Mouse (Mus musculus) gonadal fat pad, adult 2 months (tissue): ENCODE results near the gene Trip12. TPM values are rescaled to one million over a fixed set of nuclear protein-coding genes. Genes with fewer than 3 reads are reported as not detected.

Experiments
- DNase-seq: peaks from one replicate; pipeline ENCODE4 v3.0.0-alpha.2; 2012; ENCODE audit warnings: low read depth
- polyA plus RNA-seq: library from polyadenylated mRNA; depleted of rRNA; stranded (reverse); fragments of >200 nt; gene quantifications from 2 replicates; pipeline ENCODE4 v1.2.3, GENCODE M21; 2012

Gene Trip12
- polyA plus RNA-seq, 1 experiment: 42.9 TPM

DNA sequence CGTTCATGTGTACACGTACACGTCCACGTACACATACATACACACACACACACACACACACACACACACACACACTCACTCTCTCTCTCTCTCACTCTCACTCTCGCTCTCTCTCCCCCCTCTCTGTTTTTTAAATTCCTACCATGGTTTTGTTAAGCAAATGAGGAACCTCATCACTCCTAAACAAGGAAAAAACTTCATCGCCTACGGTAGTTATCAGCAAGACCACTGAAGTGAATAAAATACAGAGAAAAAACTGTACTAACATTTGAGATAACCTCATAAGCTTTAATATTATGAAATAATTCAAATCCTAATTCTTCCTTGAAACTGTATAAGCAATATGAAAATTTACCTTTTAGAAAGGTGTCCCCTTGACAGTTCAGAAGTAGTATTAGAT, 45.0 kb downstream of the Trip12 start:
- no peak for DNase-seq

DNA sequence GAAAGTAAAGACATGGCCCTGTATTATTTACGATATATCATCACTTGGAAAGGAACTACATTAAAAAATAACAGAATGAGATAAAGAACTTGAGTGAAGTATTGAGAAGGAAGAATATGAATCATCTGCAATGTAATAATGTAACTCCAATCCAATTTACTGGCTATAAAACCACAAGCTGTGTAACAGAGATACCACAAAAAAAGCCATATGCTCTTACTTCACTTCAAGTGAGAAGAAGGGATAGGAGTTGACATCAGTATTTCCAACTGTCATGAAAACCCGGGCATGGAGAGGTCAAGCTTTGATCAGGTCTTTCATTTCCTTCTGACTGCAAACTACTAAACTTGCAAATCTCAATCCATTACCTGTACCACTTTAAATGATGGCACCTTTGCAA, 48.9 kb downstream of the Trip12 start:
- DNase-seq: no peak

DNA sequence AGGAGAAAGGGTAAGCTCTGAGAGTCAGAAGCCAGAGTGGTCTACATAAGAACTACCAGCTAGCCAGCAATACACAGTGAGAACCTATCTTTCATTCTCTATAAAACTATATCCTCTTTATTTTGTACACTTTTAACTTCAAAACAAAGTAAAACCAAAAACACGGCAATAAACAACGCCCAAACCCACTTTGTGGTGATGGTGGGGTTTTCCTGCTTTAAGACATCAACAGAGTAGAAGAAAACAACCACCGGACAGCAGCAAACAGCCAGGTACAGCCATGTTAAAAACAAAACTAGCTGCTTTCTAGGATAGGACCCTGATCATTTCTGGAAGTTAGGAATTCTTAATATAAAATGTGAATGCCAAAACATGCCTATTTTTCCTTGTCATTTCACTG, 59.7 kb downstream of the Trip12 start:
- DNase-seq: no peak

DNA sequence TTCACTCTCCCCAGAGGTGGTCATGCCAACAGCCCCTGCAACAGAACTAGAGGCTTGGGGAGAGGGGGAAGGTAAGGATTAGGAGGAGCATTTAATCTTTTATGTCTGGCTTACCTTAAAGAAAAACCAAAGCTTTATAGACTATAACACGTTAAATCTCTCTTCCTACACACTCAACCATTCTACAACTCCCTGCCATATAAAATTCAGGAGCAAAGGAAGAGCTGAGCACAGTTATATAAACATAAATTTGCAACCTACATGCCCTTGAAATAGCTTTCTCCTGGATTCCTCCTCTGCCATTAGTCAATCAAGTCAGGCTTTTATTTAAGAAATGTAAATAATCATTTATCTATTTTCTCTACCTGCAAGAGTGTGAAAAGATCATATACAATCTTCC, 62.9 kb downstream of the Trip12 start:
- DNase-seq: no peak

DNA sequence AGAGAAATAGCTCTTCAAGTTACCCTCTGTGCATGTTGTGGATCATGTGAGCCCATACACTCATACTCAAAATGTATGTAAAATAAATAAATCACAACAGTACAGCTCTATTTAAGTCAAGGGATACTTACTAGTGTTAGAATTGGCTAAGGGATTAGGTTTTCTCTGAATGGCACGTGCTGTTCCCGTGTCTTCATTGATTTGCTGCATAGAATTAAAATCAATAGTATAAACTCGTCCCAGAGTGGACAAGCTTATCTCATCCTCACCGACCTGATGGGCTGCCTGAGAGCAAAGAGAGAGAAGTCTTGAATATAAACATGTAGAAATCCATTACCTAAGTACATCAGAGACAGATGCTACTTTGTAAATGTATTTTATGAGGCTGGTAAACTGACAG, 81.5 kb downstream of the Trip12 start:
- DNase-seq: no peak

DNA sequence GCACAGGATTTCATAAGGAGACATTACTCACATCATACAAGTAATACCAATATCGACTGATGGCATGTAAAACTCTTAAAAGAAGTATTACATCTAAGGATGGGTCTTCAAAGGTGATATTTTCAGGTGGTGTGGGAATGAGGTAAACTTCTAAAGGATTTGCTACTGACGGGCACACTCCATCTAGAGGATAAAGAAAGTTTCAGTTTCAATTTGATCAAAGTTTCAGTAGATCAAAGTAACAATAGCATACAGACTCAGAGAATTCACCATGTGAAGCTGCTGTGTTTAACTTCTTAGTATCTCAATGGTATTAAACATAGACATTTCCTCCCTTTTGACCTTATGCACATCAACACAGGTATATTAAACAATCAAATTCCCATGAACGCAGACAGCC, 98.2 kb downstream of the Trip12 start:
- no peak for DNase-seq

DNA sequence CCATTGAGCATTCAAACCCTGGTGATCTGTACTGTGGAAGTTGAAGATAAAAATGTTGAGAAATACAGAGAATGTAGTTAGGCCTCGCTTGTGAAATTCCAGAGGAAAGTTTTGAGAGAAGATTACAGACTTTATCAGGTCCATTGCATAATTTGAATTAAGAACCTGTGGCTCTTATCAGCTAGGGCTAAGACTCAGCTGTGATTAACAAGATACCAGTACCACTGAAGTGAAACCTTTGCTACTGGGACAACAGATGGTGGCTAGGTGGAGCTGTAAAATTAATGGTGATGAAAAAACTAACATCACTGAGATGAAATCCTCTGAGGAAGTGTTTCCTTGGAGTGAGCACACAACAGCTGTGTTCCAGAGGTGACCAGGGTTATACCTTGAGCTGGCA, 100.2 kb downstream of the Trip12 start:
- no peak for DNase-seq

DNA sequence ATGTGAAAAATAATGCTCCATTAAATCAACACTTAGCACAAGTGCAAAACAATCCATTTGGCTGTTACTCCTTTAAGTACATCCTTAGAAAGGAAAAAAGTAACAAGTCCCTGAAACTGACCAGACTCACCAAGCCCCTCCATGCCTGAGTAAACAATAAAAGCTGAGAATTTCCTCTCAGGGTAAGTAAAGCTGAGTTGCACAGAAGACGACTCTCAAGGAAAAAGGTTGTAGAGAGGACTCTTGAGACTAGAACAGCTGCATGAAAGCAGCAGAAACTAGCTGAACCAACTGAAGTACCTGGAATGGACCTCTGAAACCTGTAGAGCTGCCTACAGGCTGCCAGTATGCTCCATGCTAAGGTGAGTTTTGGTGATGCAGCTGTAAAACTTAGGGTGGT, 103.2 kb downstream of the Trip12 start:
- DNase-seq: no peak

DNA sequence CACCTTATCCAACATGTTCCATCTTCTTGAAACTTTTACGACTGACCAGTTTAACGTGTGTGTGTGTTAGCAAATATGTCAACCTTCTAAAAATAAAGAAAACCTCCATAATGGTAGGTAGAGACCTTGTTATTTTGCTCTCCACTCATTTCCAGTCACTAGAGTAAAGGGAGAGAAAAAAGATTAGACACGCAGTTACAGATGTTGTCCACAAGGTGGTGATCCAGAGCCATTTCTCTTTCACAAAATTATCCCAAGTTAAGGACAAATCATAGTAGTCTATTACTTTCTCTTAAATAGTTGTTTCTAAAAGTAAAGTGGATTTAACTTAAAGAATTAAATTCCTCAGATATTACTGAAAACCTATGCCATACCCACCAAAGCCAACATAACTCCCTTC, 106.5 kb downstream of the Trip12 start:
- no peak for DNase-seq

DNA sequence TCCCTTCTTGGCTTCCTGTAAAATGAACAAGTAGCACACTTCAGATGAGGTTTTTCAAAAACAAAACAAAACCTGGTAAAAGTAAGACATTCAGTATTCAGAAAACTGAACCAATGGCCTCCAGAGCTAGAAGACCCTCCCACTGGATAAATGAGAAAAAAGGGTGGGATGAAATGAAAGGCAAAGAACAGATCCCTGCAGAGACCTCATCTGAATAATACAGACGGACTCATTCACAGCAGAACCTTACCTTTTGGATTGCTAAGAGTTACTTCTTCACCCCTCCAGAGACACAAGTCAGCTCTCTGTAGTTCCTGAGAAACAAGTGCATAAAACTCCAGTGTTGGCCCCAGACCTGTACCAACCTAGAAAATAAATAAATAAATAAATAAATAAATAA, 108.6 kb downstream of the Trip12 start:
- no peak for DNase-seq

DNA sequence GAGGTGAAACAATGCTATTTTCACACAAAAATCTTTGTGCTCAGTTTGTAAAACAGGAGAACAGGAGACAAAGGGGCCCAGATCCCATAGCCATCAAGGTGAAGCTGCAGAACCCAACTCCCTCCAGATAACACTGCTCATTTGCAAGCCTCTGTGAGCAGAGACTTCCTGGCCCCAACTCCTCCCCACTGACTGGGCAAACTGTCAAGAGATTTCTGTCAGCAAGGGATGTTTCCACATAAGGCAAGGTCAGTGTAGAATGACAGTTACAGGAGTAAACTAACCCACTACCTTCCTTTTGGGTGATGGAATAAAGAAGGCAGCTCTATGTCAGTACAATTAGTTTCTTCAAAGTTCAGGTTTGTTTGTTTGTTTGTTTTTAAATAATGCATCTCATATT, 117.5 kb downstream of the Trip12 start:
- no peak for DNase-seq

DNA sequence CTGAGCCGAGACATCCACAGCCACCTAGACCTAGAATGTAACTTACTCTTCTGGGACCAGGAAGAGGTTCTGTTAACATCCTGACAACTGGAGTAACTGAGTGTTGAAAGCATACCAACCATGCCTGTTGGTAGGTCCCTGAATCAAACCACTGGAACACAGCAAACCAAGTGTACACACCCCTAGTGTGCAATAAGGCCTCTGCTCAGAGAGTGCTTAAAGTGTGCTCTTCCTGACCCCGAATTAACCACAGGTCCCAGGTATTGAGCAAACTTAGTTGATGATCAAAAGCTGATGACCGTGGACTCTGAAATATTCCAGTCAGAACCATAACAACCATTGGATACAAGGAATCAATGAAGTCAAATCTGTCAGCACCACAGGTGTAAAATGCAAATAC, 117.9 kb downstream of the Trip12 start:
- DNase-seq: no peak

DNA sequence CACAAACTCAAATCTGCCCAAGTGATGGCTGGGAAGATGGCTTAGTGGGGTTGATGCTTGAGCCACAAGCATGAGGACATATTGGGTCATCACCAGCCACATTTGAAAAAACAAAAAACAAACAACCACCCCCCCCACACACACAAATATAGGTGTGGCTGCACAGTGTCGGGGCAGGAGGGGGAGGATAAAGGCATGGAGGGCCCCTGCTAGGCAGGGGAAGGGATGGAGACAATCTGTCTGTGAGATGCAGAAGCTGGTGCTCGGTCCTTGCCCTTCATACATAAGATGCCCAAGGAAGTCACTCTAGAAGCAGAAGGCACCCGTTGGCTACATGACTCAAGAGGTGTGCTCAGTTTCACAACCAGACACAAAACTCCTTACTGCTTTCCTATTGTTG, 118.4 kb downstream of the Trip12 start:
- no peak for DNase-seq

DNA sequence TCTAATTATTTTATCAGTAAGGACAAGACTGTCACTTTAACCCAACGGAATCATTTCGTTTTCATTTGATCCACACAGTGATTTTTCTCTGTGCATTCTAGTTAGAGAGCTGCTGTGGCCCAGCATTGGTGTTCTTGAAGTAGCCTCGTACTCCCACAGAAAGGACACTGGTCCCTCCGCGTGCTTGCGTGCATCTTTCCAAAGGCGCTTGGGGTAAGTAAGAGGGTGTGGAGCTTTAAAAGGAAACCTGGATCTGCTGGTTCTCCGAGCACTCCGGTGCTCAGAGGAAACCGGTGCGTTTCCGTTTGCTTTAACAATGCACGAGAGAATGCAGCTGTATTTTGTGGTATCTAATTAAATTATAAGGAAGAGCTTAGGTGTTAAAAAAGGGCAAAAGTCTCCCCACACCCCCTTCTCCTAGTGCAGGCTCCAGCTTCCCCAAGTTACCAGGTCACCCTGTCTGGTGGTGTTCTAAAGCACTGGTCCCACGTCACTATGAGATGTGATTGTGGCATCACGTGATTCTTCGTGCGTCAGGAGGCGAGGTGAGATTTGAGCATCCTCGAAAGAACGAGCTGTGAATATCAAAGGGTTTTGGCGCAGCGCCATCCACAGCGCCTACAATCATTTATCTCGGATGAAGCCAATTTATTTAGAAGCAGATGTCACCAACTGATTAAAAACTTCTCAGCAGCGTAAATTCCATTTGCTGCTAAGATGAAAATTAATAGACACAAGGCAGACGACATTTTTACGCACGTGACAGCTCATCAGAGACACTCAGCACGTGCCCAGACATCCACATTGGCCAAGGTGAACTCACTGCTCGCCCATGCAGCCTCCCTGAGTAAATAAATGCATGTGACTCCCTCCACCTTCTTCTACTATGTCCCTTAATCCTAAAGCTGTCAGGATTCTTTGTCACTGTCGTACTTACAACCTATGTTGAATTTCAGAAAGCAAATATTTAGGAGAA, 130.2 kb downstream of the Trip12 start:
- DNase-seq: no peak

DNA sequence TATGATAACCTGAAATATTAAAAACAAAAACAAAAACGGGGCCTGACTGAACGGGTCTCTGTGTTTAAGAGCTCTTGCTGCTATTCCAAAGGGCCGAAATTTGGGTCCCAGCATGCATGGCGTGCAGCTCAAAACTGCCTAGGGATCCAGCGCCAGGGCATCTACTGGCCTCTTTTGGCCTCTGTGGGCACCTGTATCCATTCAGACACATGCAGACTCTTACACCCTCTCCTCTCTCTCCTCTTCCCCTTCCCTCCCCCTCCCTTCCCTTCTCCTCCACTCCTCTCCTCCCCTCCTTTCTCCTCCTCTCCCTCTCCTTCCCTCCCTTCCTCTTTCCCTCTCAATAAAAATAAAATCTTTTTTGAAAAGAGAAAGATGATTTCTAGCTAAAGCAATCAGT, 130.9 kb downstream of the Trip12 start:
- DNase-seq: no peak

DNA sequence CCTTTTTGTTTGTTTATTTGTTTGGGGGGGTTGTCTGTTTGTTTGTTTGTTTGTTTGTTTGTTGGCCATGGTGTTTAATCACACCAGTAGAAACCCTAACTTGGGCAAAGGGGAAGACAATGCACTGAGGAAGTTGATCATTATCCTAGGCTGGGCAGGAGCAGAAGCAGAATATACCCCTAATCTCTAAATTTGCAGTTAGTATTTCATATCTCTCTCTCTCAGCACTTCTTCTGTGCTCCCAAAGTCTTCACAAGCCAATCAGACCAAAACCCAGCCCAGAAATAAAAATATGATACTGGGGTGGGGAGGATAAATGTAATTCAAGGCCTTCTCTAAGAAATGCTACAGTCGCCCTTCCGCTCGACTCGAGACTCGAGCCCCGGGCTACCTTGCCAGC, 140.1 kb downstream of the Trip12 start:
- DNase-seq: no peak

DNA sequence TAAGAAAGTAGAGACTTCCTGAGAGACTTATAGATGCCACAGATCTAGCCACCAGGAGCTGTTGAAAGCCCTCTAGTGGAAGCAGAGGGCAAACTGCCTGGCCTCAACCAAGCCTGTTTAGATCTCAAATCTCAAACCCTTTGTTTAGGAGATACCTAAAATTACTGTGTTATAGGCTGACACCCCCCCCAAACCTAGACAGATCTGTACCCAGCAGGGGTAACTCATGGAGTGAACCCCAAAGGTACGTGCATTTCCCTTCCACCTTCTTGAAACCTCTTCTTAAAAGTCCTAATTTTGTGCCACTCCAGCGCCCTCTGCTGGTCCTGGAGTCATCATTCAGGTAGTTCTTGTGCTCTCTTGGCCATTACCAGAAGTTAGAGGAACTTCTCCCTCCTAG, 143.2 kb downstream of the Trip12 start:
- no peak for DNase-seq

DNA sequence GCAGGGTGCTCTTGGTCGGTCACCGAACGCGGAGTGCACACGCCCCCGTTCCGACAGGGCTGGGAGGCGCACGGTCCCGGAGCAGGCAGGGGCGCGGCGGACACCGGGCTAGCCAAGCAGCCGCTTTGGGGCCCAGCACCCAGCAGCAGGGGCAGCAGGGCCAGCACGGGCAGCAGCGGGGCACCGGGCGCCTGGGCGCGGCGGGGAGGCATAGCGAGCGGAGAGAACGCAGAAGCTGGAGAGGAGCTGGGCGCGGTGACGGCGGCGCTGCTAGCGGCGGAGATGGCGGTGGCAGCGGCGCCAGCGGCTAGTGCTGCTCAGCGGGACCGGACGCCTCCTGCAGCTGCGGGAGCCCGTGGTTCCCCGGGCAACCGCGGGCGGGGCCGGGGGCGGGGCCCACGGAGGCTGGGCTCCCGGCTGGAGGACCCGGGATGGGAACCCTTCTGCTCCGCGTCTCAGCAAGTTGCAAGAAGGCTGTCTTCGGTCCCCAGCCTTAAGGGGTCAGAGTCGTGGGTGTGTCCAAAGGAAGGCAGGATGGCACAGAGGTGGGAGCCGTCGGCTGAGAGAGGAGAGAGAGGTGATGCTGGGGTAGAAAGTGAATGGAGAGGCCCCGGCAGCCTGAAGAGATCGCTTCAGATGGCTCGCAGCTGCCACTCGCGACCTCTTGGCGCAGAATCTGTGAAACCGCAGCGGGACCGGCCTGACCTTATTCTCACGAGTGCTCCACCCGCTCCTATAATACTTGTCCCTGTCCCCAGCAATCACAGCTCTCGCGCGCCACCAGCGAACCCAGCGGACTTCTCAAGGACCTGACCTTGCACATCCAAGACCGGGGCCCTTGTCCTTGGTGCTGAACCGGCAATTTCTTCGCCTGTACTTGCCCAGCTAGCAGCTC, 144.6 kb downstream of the Trip12 start, which contains the start of gene Dner:
Gene Dner, minus strand, starts transcription at position 705 of the 895 bp plus-strand sequence.
- DNase-seq: no peak

DNA sequence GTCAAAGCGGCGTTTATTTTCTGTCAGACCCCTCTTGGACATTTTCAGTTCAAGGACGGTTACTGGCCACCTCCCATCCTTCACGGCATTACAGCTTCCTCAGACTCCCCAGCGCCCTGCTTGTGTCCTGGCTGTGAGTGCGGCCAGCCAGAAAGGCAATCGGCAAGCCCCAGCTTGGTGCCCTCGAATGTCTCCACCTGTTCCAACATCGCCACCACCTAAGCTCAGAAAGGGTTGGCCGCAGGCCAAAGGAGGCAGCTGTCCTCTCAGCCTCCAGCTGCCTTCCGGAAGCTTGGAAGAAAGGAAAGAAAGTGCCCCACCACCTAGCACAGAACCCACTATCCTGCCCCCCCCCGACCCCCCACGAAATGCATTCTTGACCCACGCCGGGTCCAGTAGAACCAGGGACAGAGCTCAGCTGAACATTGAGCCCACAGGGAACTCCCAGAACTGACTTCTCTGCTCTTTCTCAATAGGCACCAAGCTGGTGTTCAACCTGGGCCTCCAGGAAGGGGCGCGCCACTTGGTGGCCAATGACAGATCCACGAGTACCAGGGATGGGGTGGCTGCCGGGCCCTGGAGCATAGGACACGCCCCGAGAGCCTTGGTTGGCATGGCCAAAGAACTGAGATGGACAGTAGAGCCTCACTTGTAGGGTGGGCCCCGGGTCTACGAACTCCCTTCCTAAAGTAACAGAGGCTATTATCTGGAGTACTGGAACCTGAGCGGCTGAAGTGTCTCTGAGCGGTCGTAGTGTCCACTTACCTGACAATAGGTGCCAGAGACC, 145.4 kb downstream of the Trip12 start:
- DNase-seq: no peak

DNA sequence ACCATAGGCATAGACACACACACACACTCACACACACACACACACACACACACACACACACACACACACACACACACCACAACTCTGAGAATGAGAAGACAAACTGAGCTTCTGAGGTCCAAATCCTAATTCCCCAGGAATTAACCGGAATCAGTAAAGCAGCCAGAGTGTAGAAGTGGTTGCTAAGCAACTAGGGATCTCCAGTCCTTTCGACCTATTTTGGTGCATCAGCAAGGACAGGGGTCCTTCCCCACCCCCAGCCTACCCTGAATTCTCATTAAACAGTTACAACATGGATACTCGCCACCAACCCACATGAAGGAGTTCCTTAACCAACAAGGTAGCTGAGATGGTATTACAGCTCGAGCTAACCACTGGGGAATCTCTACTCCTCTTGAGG, 162.4 kb downstream of the Trip12 start:
- no peak for DNase-seq
